Mouse (Mus musculus) myocyte (in vitro differentiated cells): ENCODE results near the gene Prss16.

Source experiments
- CEBPB ChIP-seq: IDR thresholded peaks from 2 replicates; pipeline ENCODE4 v1.6.1; 2011; ENCODE audit warnings: mild to moderate bottlenecking, moderate library complexity; ENCODE audit not compliant: poor library complexity, insufficient read depth, severe bottlenecking
- E2F4 ChIP-seq: IDR thresholded peaks from one replicate; pipeline ENCODE4 v1.6.1; 2011; ENCODE audit warnings: mild to moderate bottlenecking, control low read depth, moderate library complexity; ENCODE audit not compliant: insufficient read depth
- MAX ChIP-seq: IDR thresholded peaks from one replicate; pipeline ENCODE4 v1.6.1; 2011; ENCODE audit warnings: low read depth, mild to moderate bottlenecking, control low read depth
- MYOD1 ChIP-seq, 3 experiments: IDR thresholded peaks; one replicate each; pipeline ENCODE4 v1.6.1; 2011; ENCODE audit warnings: control low read depth in 2 of 3, low read depth in 2 of 3, mild to moderate bottlenecking in 2 of 3, moderate library complexity in 1 of 3; ENCODE audit not compliant: insufficient read length in 2 of 3, control insufficient read depth in 1 of 3
- MYOG ChIP-seq, 3 experiments: IDR thresholded peaks; one replicate each; pipeline ENCODE4 v1.6.1; 2011; ENCODE audit warnings: control low read depth in 2 of 3, low read depth in 2 of 3, mild to moderate bottlenecking in 2 of 3; ENCODE audit not compliant: insufficient read length in 2 of 3, control insufficient read depth in 1 of 3, insufficient read depth in 1 of 3
- POLR2A ChIP-seq: IDR thresholded peaks from one replicate; pipeline ENCODE4 v1.6.1; 2011; ENCODE audit warnings: low read depth, mild to moderate bottlenecking, control low read depth, moderate library complexity; ENCODE audit not compliant: insufficient read length
- POLR2AphosphoS2 ChIP-seq: IDR thresholded peaks from one replicate; pipeline ENCODE4 v1.6.1; 2011; ENCODE audit warnings: low read depth, control low read depth; ENCODE audit not compliant: insufficient read length
- REST ChIP-seq: IDR thresholded peaks from one replicate; pipeline ENCODE4 v1.6.1; 2011; ENCODE audit warnings: mild to moderate bottlenecking, control low read depth, moderate library complexity; ENCODE audit not compliant: insufficient read depth, insufficient read length
- SRF ChIP-seq: IDR thresholded peaks from one replicate; pipeline ENCODE4 v1.6.1; 2011; ENCODE audit warnings: low read depth; ENCODE audit not compliant: control insufficient read depth, insufficient read length
- TCF12 ChIP-seq: IDR thresholded peaks from one replicate; pipeline ENCODE4 v1.6.1; 2011; ENCODE audit warnings: mild to moderate bottlenecking, control low read depth; ENCODE audit not compliant: poor library complexity, insufficient read depth, severe bottlenecking
- TCF3 ChIP-seq: IDR thresholded peaks from one replicate; pipeline ENCODE4 v1.6.1; 2011; ENCODE audit warnings: low read depth, control low read depth; ENCODE audit not compliant: insufficient read length
- USF1 ChIP-seq: IDR thresholded peaks from one replicate; pipeline ENCODE4 v1.6.1; 2011; ENCODE audit warnings: low read depth, mild to moderate bottlenecking, control low read depth, moderate library complexity

DNA sequence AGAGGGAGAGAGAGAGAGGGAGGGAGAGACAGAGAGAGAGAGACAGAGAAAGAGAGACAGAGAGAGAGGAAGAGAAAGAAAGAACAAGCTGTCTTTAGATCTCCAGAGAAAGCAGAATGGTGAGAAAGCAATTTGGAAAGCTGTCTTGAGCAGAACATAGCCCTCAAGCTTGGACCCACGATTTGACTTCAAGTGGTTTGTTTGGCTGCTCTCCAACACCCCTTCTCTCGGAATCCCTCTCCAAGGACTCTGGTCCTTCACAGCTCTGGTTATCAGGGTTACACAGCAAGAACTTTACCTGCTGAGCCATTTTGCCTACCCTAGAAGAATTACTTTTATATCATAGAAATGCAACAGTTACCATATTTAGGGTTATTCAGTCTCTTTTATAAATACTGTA lies 39.7 kb downstream of the Prss16 start:
- no peak for TF ChIP-seq E2F4
- TF ChIP-seq TCF12: no peak
- no peak for TF ChIP-seq USF1
- no peak for TF ChIP-seq POLR2A
- no peak for TF ChIP-seq MAX
- TF ChIP-seq POLR2AphosphoS2: no peak
- no peak for TF ChIP-seq MYOG (IDR thresholded peaks at IDR 0.05; ENCODE audit: control insufficient read depth in 1 of 3, insufficient read depth in 1 of 3, insufficient read length in 2 of 3, low read depth in 2 of 3)
- TF ChIP-seq SRF: no peak
- TF ChIP-seq MYOD1 (IDR thresholded peaks at IDR 0.05; ENCODE audit: control insufficient read depth in 1 of 3, insufficient read length in 2 of 3, low read depth in 2 of 3): no peak
- no peak for TF ChIP-seq TCF3
- TF ChIP-seq CEBPB: no peak
- no peak for TF ChIP-seq REST
